Mouse (Mus musculus): Measurements from ENCODE around the gene Il23a.

- TF ChIP-seq CTCF (IDR thresholded peaks at IDR 0.05; ENCODE audit: extremely low read depth, insufficient read length, insufficient replicate concordance, low read depth, low read length) (no peak), POLR2A (IDR thresholded peaks at IDR 0.05; ENCODE audit: low read depth, low read length) (no peak)
These were observed 2.0 kb downstream of the Il23a start for GRCm38 (mm10) chr10:128296370-128297090.

Measured in small intestine, adult 2 months (tissue).